Mouse (Mus musculus) right cerebral cortex, postnatal 14 days (tissue): ENCODE measurements around the gene Fhit.

ENCODE experiments used
- DNase-seq: peaks from one replicate; pipeline ENCODE4 v3.0.0; 2022

Fhit gene

GRCm38 (mm10) chr14:9648416-9648815 is 1513.4 kb downstream of the Fhit start:
- DNase-seq, result no peak

- DNase-seq, result no peak
Observed at GRCm38 (mm10) chr14:9646233-9646632, 1515.6 kb downstream of the Fhit start.

- DNase-seq, result no peak
Observed at GRCm38 (mm10) chr14:9644216-9645166, 1517.3 kb downstream of the Fhit start.

- DNase-seq, result no peak
Observed at GRCm38 (mm10) chr14:9643700-9644099, 1518.1 kb downstream of the Fhit start.

- no peak for DNase-seq
Observed at GRCm38 (mm10) chr14:9642628-9643027, 1519.2 kb downstream of the Fhit start.

GRCm38 (mm10) chr14:9642068-9642467 is 1519.8 kb downstream of the Fhit start:
- DNase-seq, result no peak

GRCm38 (mm10) chr14:9634247-9634991 is 1527.4 kb downstream of the Fhit start:
- DNase-seq, result no peak

GRCm38 (mm10) chr14:9632537-9632936 is 1529.3 kb downstream of the Fhit start:
- no peak for DNase-seq

- no peak for DNase-seq
Observed at GRCm38 (mm10) chr14:9623219-9624043, 1538.4 kb downstream of the Fhit start.

- DNase-seq, result no peak
Observed at GRCm38 (mm10) chr14:9620902-9621540, 1540.8 kb downstream of the Fhit start.

- no peak for DNase-seq
Observed at GRCm38 (mm10) chr14:9619840-9620239, 1542.0 kb downstream of the Fhit start.

- DNase-seq, result no peak
Observed at GRCm38 (mm10) chr14:9613126-9613525, 1548.7 kb downstream of the Fhit start.

- DNase-seq, result no peak
Observed at GRCm38 (mm10) chr14:9609120-9609519, 1552.7 kb downstream of the Fhit start.

GRCm38 (mm10) chr14:9606584-9607377 is 1555.1 kb downstream of the Fhit start:
- peak; percentile 43 for DNase-seq

- no peak for DNase-seq
Observed at GRCm38 (mm10) chr14:9600271-9600670, 1561.6 kb downstream of the Fhit start.

GRCm38 (mm10) chr14:9597460-9597977 is 1564.3 kb downstream of the Fhit start:
- no peak for DNase-seq

GRCm38 (mm10) chr14:9589121-9589520 is 1572.7 kb downstream of the Fhit start:
- no peak for DNase-seq

- DNase-seq, result no peak
Observed at GRCm38 (mm10) chr14:9587900-9588299, 1573.9 kb downstream of the Fhit start.

GRCm38 (mm10) chr14:9583227-9584155 is 1578.3 kb downstream of the Fhit start:
- DNase-seq, result no peak

- no peak for DNase-seq
Observed at GRCm38 (mm10) chr14:9556333-9556732, 1605.5 kb downstream of the Fhit start.
